Mouse (Mus musculus): ENCODE results near the gene Slit2.

GRCm38 (mm10) chr5:47983746-47984583 lies 1.0 kb downstream of the Slit2 start:
- no peak for TF ChIP-seq CTCF (IDR thresholded peaks at IDR 0.05; ENCODE audit: low read depth, low read length)
- TF ChIP-seq POLR2A (IDR thresholded peaks at IDR 0.05; ENCODE audit: borderline replicate concordance, low read depth, low read length): no peak

Data from bone marrow macrophage, adult 2 months (primary cell).